Mouse (Mus musculus) heart, adult 10 weeks (tissue): Measurements from ENCODE around the gene Sp2. TPM values are rescaled to one million over a fixed set of nuclear protein-coding genes. Genes with fewer than 3 reads are reported as not detected.

Experiments used
- polyA plus RNA-seq: library from polyadenylated mRNA; stranded (reverse); fragments of 350-450 nt; fragmentation: Illumina TruSeq; extraction: RNeasy Lipid Tissue Mini Kit (QIAGEN cat#74804); gene quantifications from one replicate; pipeline ENCODE4 v1.2.3, GENCODE M21; 2014; ENCODE audit warnings: low read depth, low replicate concordance

The Sp2 gene
- polyA plus RNA-seq, result 10.9 TPM

DNA sequence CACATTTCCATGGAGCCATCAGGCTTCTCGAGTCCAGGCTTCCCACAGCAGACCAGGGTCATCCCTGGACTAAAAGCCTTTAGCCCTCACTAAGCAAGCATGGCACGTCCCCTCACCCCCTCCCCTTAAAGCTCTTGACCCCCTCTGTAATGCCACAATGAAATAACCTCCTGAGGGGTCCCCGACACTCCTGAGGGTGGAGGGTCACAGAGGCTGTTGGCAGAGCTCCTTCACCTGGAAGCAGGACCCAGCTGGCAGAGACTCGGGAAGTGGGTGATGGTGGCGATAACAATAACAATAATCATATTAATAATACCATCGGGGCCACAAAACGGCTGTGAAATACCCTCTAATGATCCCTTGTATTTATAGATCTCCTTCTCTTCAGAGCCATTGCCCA is at the start of gene Sp2:
TSS of gene Sp2 (minus strand) at position 101 of the 400 bp plus-strand sequence.

DNA sequence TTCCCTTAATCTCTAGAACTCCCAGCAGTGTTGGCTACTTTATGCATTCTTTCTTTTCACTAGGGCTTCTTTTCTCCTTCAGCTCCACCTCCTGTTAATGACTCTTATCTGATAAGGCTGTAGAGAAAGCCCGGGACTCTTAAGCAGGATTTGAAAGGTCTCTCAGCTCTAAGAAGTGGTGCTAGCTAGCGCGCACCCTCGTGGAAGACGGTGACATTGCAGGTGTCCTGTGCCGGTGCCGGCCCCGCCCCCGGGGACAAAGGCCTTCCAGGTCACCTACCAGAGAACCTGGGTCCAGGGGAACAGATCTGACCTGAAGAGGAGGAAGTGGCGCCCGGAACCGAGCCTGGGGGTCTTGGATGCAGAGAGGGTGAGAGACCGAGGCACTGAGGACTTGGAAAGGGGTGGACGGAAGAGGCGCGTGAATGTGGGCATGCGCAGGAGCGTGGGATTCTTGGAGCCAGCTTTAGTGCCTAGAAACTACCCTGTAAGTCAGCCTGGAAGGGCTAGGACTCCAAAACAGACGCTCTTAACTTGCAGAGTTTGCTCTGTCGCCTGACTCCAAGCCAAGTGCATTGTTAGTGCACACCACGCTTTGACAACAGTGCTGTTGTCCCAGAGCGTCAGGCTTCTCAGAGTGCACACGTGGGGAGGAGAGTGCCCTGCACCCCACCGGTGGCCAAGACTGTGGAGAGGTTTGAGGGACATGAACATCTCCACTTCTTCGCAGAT is 47.1 kb upstream of the Sp2 start, which contains the start of gene Scrn2:
TSS of gene Scrn2 (plus strand) at position 253 of the 732 bp plus-strand sequence.

DNA sequence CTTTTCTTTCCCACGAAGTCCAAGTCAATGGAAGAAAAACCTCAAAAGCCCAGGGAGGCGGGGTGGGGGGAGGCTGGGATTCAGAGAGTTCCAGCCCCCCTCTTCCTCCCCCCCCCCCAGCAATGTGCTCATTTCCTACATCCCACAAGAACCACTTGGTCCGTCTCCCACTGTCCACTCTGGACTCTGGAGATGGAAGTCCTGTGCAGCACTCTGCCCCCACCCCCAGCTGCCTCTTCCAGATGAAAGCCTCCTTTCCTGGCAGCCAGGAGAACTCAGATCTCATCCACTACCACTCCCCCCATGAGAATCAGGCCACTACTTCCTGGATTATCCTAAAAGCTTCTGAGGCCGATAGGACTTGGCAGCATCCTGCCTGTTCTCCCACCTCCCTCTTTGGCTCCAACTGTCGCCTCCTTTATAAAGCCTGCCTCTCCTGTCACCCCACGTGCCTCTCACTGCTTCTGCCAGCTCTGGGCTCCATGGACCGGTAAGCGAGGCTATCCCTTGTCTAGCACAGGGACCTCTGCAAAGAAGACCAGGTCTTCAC is 30.4 kb upstream of the Sp2 start, which contains the start of gene Sp6:
TSS of gene Sp6 (plus strand) at position 274 of the 550 bp plus-strand sequence.

DNA sequence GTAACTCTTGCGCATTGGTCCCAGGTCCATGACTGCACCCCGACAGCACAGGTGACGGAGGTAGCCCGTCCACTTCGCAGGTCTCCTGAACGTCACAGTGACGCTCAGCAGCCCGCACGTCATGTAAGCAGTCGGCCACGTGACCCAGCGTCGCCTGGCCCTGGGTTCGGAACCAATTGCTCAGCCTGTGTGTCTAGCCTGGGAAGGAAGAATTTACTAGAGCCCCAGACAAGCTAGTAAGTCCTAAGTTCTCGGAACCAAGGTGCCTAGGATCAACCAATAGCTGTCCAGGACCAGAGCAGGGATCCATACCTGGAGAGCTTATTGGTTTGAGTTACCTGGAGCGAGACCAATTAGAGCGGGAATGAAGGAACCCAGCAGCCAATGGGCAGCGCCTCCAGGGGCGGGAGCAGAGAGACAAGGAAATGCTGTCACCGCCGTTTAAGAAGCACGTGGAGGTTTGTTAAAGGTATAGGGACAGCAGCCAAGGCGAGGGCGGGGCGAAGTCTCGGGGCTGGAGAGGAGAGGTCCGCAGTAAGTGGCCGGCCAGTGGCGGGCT is 38.9 kb downstream of the Sp2 start, which contains the start of gene Pnpo:
TSS of gene Pnpo (minus strand) at position 241 of the 559 bp plus-strand sequence.

DNA sequence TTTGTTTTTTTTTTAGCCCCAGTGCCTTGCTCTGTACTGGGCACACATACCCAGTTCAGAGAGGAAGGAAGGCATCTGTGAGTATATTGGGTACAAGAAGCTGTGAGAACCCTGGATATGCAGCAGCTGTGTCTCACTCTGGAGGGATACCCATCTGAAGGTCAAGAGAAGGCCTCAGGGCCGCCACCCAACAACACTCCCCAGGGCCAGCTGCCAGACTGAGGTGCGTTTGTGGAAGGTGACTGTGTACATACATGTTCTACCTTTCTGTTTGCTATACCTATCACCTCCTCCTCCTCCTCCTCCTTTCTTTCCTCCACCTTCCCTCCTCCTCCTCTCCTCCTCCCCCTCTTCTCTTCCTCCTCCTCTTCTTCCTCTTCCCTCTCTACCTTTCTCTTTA is 54.7 kb downstream of the Sp2 start, which contains the start of gene Prr15l:
TSS of gene Prr15l (plus strand) at position 17 of the 400 bp plus-strand sequence.

DNA sequence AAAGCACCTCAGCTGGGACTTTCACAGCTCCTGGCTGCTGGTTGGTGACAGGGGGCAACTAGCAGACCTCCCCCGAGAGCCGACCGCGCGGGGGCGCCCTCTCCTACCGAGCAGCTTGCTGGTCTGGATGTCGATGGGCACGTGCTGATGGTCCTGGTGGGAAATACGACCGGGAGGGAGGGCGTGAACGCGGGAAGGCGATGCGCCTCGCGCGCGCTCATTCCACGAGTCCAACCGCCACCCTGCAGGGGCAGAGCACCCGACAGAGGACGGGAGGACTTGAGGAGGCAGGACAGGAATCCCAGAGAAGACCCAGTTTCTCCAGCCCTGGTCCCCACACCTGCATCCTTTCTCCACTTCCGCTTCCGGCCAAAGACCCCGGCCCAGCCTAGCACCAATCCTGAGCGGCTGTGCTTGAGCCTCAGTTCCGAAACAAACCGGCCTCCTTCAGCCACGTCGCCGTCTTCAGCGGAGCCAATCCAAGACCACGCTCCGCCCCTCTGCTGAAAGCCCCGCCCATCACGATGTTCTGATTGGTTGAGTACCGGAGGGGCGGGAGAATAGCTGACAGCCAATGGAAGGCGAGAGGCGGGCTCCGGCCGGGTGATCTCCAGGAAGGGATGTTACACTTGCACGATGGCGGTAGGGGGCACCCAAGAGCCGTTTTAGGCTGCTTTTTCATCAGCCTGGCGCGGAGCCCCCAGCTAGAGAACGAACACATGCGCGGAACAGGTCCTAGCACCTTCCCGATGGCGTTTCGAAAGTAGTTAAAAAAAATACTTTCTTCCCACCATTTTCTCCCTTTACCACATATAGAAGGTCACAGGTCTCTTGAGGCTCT is 66.5 kb downstream of the Sp2 start, which contains the start of gene Cdk5rap3:
TSS of gene Cdk5rap3 (minus strand) at position 453 of the 841 bp plus-strand sequence.

Other genes starting within 250 kb of the Sp2 start
- 16.5 TPM for gene Snx11, start 205.4 kb downstream of the Sp2 start, polyA plus RNA-seq
- gene Cbx1, start 193.8 kb downstream of the Sp2 start, polyA plus RNA-seq, result 35.7 TPM
- 353 TPM for gene Nfe2l1, start 153.0 kb downstream of the Sp2 start, polyA plus RNA-seq
- 60.7 TPM for gene Copz2, start 133.1 kb downstream of the Sp2 start, polyA plus RNA-seq
- gene Cdk5rap3, start 66.5 kb downstream of the Sp2 start, polyA plus RNA-seq, result 26.2 TPM
- 1.5 TPM for gene Prr15l, start 54.9 kb downstream of the Sp2 start, polyA plus RNA-seq
- gene Pnpo, start 39.0 kb downstream of the Sp2 start, polyA plus RNA-seq, result 23.2 TPM
- 0.37 TPM for gene Sp6, start 30.4 kb upstream of the Sp2 start, polyA plus RNA-seq
- 15.2 TPM for gene Scrn2, start 47.0 kb upstream of the Sp2 start, polyA plus RNA-seq
- gene Lrrc46, start 58.4 kb upstream of the Sp2 start, polyA plus RNA-seq, result 0.34 TPM
- 65.6 TPM for gene Mrpl10, start 58.6 kb upstream of the Sp2 start, polyA plus RNA-seq
- 3.7 TPM for gene Osbpl7, start 67.7 kb upstream of the Sp2 start, polyA plus RNA-seq
- gene Tbx21, start 132.4 kb upstream of the Sp2 start, polyA plus RNA-seq, result not detected
- 10.6 TPM for gene Tbkbp1, start 168.5 kb upstream of the Sp2 start, polyA plus RNA-seq
- gene Kpnb1, start 204.9 kb upstream of the Sp2 start, polyA plus RNA-seq, result 64.4 TPM